Mouse (Mus musculus) MEL (cell line): ENCODE measurements around the gene Epb41l2. TPM values are rescaled to one million over a fixed set of nuclear protein-coding genes. Genes with fewer than 3 reads are reported as not detected.

Experiments
- DNase-seq: peaks from one replicate; pipeline ENCODE4 v3.0.0; 2011; ENCODE audit warnings: low read depth, low spot score
- H3K27ac ChIP-seq: 2 replicates; pipeline ENCODE4 v1.5.1; 2012; ENCODE audit warnings: low read depth, mild to moderate bottlenecking, control low read depth, low read length, moderate library complexity; ENCODE audit not compliant: control insufficient read depth
- H3K27me3 ChIP-seq, 2 experiments: fragments of 150-350 bp in 1 of 2; sonication (generic) in 1 of 2; 2 replicates each; pipeline ENCODE4 v1.6.1; 2012; ENCODE audit warnings: low read length in 2 of 2, mild to moderate bottlenecking in 2 of 2, improper control_type of control experiment in 1 of 2, moderate library complexity in 1 of 2; ENCODE audit not compliant: insufficient read depth in 2 of 2, control insufficient read depth in 1 of 2
- H3K36me3 ChIP-seq, 2 experiments: 2 replicates each; pipeline ENCODE4 v1.6.1; 2012 to 2014; ENCODE audit warnings: low read length in 2 of 2, improper control_type of control experiment in 1 of 2, inconsistent platforms in 1 of 2, mild to moderate bottlenecking in 1 of 2; ENCODE audit not compliant: insufficient read depth in 2 of 2, control insufficient read depth in 1 of 2
- H3K4me1 ChIP-seq, 2 experiments: fragments of 150-350 bp in 1 of 2; sonication (generic) in 1 of 2; 2 replicates each; pipeline ENCODE4 v1.6.1; 2012; ENCODE audit warnings: low read length in 2 of 2, improper control_type of control experiment in 1 of 2, mild to moderate bottlenecking in 1 of 2; ENCODE audit not compliant: insufficient read depth in 2 of 2, control insufficient read depth in 1 of 2
- H3K4me3 ChIP-seq, 2 experiments: fragments of 150-350 bp in 1 of 2; sonication (generic) in 1 of 2; 2 replicates each; pipeline ENCODE4 v1.5.1; 2012; ENCODE audit warnings: low read depth in 2 of 2, low read length in 2 of 2, mild to moderate bottlenecking in 2 of 2, moderate library complexity in 2 of 2, control low read depth in 1 of 2, improper control_type of control experiment in 1 of 2; ENCODE audit not compliant: control insufficient read depth in 1 of 2, insufficient read depth in 1 of 2
- H3K79me2 ChIP-seq: 2 replicates; pipeline ENCODE4 v1.6.1; 2012; ENCODE audit warnings: mild to moderate bottlenecking, low read length, moderate library complexity; ENCODE audit not compliant: control insufficient read depth, poor library complexity, insufficient read depth
- H3K9ac ChIP-seq: 2 replicates; pipeline ENCODE4 v1.6.1; 2012; ENCODE audit warnings: low read depth, mild to moderate bottlenecking, control low read depth, low read length, moderate library complexity; ENCODE audit not compliant: control insufficient read depth, poor library complexity, severe bottlenecking
- H3K9me3 ChIP-seq: fragments of 150-350 bp; sonication (generic); replicated peaks from 2 replicates; pipeline ENCODE4 v1.6.1; 2012; ENCODE audit warnings: mild to moderate bottlenecking, low read length, improper control_type of control experiment, moderate library complexity; ENCODE audit not compliant: insufficient read depth
- BHLHE40 ChIP-seq: IDR thresholded peaks from 2 replicates; pipeline ENCODE4 v1.6.1; 2012; ENCODE audit warnings: low read depth, mild to moderate bottlenecking, inconsistent platforms, low read length, improper control_type of control experiment, borderline replicate concordance
- EP300 ChIP-seq, 2 experiments: IDR thresholded peaks; 2 replicates each; pipeline ENCODE4 v1.6.1; 2011; ENCODE audit warnings: improper control_type of control experiment in 2 of 2, low read length in 2 of 2, low read depth in 1 of 2, mild to moderate bottlenecking in 1 of 2
- ETS1 ChIP-seq: IDR thresholded peaks from 2 replicates; pipeline ENCODE4 v1.6.1; 2012; ENCODE audit warnings: low read depth, mild to moderate bottlenecking, inconsistent platforms, low read length, improper control_type of control experiment, moderate library complexity
- GABPA ChIP-seq: IDR thresholded peaks from 2 replicates; pipeline ENCODE4 v1.6.1; 2012; ENCODE audit warnings: low read depth, mild to moderate bottlenecking, inconsistent platforms, low read length, improper control_type of control experiment, moderate library complexity
- GATA1 ChIP-seq: IDR thresholded peaks from 2 replicates; pipeline ENCODE4 v1.6.1; 2011; ENCODE audit warnings: low read depth, low read length, improper control_type of control experiment
- HCFC1 ChIP-seq: IDR thresholded peaks from 2 replicates; pipeline ENCODE4 v1.6.1; 2012; ENCODE audit warnings: low read depth, mild to moderate bottlenecking, inconsistent platforms, low read length, improper control_type of control experiment, moderate library complexity
- MAFK ChIP-seq: IDR thresholded peaks from 2 replicates; pipeline ENCODE4 v1.6.1; 2011; ENCODE audit warnings: low read depth, mild to moderate bottlenecking, low read length, improper control_type of control experiment, borderline replicate concordance
- MAX ChIP-seq: IDR thresholded peaks from 2 replicates; pipeline ENCODE4 v1.6.1; 2011; ENCODE audit warnings: low read length, improper control_type of control experiment
- MYB ChIP-seq: IDR thresholded peaks from 2 replicates; pipeline ENCODE4 v1.6.1; 2011; ENCODE audit warnings: mild to moderate bottlenecking, low read depth, low read length, improper control_type of control experiment
- NELFE ChIP-seq: IDR thresholded peaks from 2 replicates; pipeline ENCODE4 v1.6.1; 2011; ENCODE audit warnings: low read depth, low read length, improper control_type of control experiment
- POLR2A ChIP-seq, 2 experiments: IDR thresholded peaks; 2 replicates each; pipeline ENCODE4 v1.6.1; 2011 to 2012; ENCODE audit warnings: low read length in 2 of 2, mild to moderate bottlenecking in 2 of 2, control low read depth in 1 of 2, improper control_type of control experiment in 1 of 2, low read depth in 1 of 2, moderate library complexity in 1 of 2; ENCODE audit not compliant: control insufficient read depth in 1 of 2, insufficient read depth in 1 of 2, poor library complexity in 1 of 2
- RCOR1 ChIP-seq: IDR thresholded peaks from 2 replicates; pipeline ENCODE4 v1.6.1; 2012; ENCODE audit warnings: low read depth, mild to moderate bottlenecking, inconsistent platforms, low read length, improper control_type of control experiment
- SIN3A ChIP-seq: IDR thresholded peaks from 2 replicates; pipeline ENCODE4 v1.6.1; 2012; ENCODE audit warnings: low read length, improper control_type of control experiment, inconsistent platforms
- TBP ChIP-seq: IDR thresholded peaks from 2 replicates; pipeline ENCODE4 v1.8.0; 2011; ENCODE audit warnings: low read depth, low read length, improper control_type of control experiment
- TCF12 ChIP-seq: IDR thresholded peaks from 2 replicates; pipeline ENCODE4 v1.6.1; 2014; ENCODE audit warnings: low read depth, mild to moderate bottlenecking, inconsistent platforms, low read length, improper control_type of control experiment, moderate library complexity
- USF1 ChIP-seq: IDR thresholded peaks from 2 replicates; pipeline ENCODE4 v1.6.1; 2014; ENCODE audit warnings: low read depth, mild to moderate bottlenecking, inconsistent platforms, low read length, improper control_type of control experiment, moderate library complexity
- ZNF384 ChIP-seq: IDR thresholded peaks from 2 replicates; pipeline ENCODE4 v1.6.1; 2012; ENCODE audit warnings: low read depth, mild to moderate bottlenecking, inconsistent platforms, low read length, improper control_type of control experiment
- polyA plus RNA-seq, 2 experiments: library from polyadenylated mRNA; stranded (reverse) in 1 of 2; unstranded in 1 of 2; fragments of >175 nt in 1 of 2; fragments of >200 nt in 1 of 2; gene quantifications; 2 replicates each; pipeline versions ENCODE4 v1.2.1 to v1.2.4; 2012; ENCODE audit warnings: low replicate concordance in 2 of 2, low read depth in 1 of 2; ENCODE audit not compliant: insufficient read length in 2 of 2, insufficient read depth in 1 of 2, missing spikeins in 1 of 2
- total RNA-seq: library from RNA; depleted of rRNA; stranded (reverse); fragments of 300-350 nt; gene quantifications from 2 replicates; pipeline ENCODE4 v1.2.3, GENCODE M21; 2012

Epb41l2 gene
- total and polyA plus RNA-seq, 3 experiments = 4.7 to 23.7 TPM; not detected in 1

DNA sequence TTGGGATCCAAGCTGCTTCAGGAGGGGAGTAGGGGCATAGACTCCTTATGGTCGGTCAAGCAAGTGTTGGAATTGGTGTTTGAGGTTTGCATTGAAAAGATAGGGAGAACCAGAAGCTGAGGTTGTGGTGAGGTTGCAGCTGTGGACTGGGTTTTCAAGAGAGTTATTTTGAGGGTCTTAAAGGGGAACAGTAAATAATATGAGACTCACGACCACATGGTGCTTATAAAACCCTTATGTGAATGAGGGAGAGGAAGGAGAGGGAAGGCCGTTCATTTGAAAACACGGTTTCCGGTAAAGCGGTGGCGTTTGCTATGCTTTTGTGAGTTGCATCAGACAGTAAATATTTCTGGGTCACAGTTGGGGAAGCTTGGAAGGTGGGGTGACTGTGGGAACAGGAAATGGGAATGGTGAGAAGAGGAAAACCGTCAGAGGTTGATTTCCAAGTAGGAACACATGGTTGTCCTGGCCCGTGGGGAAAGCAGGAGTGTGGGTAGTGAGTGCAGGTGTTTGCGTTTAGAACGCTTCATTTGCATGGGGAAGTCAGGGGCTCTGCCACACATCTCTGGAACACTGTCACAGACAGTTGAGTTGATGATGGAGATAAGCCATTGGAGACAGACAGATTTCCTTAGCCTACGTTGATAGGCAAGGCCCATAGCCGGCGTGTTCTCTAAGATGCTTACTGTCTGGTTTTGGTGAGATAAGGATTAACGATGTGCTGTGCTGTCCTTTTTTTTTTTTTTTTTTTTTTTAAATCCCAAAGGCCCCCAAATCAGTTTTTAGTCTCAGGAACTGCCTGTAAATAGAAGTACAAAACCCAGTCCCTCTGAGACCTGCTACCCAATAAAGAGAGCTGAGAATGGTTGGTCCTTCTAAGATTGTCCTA is 44.5 kb downstream of the Epb41l2 start:
- DNase-seq = peak; percentile 35
- H3K4me1 ChIP-seq = peaks cover 4 to 8% of the 10 kb centered on the region in 2 experiments; a peak in 3 of 4 replicates
- H3K36me3 ChIP-seq = peaks cover 0 to 5% of the 10 kb centered on the region in 2 experiments; a peak in 2 of 4 replicates
- no peak overlapping the region for H3K9ac ChIP-seq
- TF ChIP-seq RCOR1 = peak; percentile 59; the same call in 1 of the 2 replicates
- TF ChIP-seq BHLHE40 = no peak
- peak; percentile 52; the same call in 1 of the 2 replicates for TF ChIP-seq GATA1
- no peak for TF ChIP-seq MAFK
- TF ChIP-seq HCFC1 = no peak
- TF ChIP-seq EP300 (IDR thresholded peaks at IDR 0.05; ENCODE audit: low read depth in 1 of 2, low read length in 2 of 2) = peak; percentile 45 to 47; a peak in 3 of 4 replicates
- peak; percentile 88 for TF ChIP-seq ZNF384
- TF ChIP-seq USF1 = no peak
- TF ChIP-seq ETS1 = 0 out of 2 replicates have a peak, but pooled peaks have one; percentile 18
- peak; percentile 55; the same call in 1 of the 2 replicates for TF ChIP-seq TCF12
- TF ChIP-seq SIN3A = no peak
- TF ChIP-seq NELFE = no peak
- TF ChIP-seq, all 39 proteins: peak for 6
- H3K9me3 ChIP-seq = no peaks in the 10 kb centered on the region
- H3K79me2 ChIP-seq = no peaks in the 10 kb centered on the region
- no peak overlapping the region for H3K27ac ChIP-seq
- H3K4me3 ChIP-seq = no peak overlapping the region
- H3K27me3 ChIP-seq = no peaks in the 10 kb centered on the region

DNA sequence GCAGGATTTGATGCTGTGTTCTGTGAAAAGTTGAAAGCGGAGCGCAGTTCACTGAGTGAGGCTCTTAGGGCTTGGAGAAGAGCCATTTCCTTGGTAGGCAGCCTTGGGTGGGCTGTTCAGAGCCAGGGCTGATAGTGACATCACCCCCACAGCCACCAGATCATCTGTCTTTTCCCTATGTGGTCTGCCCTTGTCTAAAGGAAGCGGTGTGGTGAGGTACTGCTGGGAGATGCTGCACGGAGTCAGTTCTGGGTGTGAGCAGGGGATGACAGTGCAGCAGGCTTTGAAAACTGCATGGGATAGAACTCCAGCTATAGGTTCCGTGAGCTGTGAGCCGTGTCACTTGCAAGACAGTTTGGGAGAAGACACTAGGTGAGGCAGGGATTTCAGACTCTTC is 45.1 kb downstream of the Epb41l2 start:
- H3K4me1 ChIP-seq = peaks cover 4 to 8% of the 10 kb centered on the region in 2 experiments; a peak in 3 of 4 replicates
- no peaks in the 10 kb centered on the region for H3K9me3 ChIP-seq
- peaks cover 0 to 5% of the 10 kb centered on the region in 2 experiments; a peak in 2 of 4 replicates for H3K36me3 ChIP-seq
- no peak for TF ChIP-seq TBP
- no peak for TF ChIP-seq MAX
- no peak for TF ChIP-seq GABPA
- TF ChIP-seq SIN3A = no peak
- no peak for TF ChIP-seq GATA1
- no peak for TF ChIP-seq MYB
- TF ChIP-seq POLR2A (IDR thresholded peaks at IDR 0.05; ENCODE audit: control insufficient read depth in 1 of 2, insufficient read depth in 1 of 2, low read depth in 1 of 2, low read length in 2 of 2, poor library complexity in 1 of 2) = no peak
- H3K27me3 ChIP-seq = no peaks in the 10 kb centered on the region
- no peak overlapping the region for H3K27ac ChIP-seq
- DNase-seq = no peak
- no peak overlapping the region for H3K9ac ChIP-seq
- H3K4me3 ChIP-seq = no peak overlapping the region
- H3K79me2 ChIP-seq = no peaks in the 10 kb centered on the region
